Mouse (Mus musculus) large intestine, adult 2 months (tissue): ENCODE data around the gene Tpmt. TPM values are rescaled to one million over a fixed set of nuclear protein-coding genes. Genes with fewer than 3 reads are reported as not detected.
A peak's percentile ranks its signal among the peaks of the same experiment; 100 is the strongest.

Source experiments
- DNase-seq: peaks from one replicate; pipeline ENCODE4 v3.0.0-alpha.2; 2012; ENCODE audit warnings: low read depth, low spot score
- WGBS: fragments of 180-500 bp; shearing (Covaris S2); methylation state at CpG from one replicate; pipeline ENCODE4 v1.1.7; 2018; 5-methylcytosine and 5-hydroxymethylcytosine counted together
- polyA plus RNA-seq: library from polyadenylated mRNA; depleted of rRNA; stranded (reverse); fragments of >200 nt; gene quantifications from 2 replicates; pipeline ENCODE4 v1.2.3, GENCODE M21; 2012; rRNA removed

The Tpmt gene
- polyA plus RNA-seq, 1 experiment, result 4.2 TPM

DNA sequence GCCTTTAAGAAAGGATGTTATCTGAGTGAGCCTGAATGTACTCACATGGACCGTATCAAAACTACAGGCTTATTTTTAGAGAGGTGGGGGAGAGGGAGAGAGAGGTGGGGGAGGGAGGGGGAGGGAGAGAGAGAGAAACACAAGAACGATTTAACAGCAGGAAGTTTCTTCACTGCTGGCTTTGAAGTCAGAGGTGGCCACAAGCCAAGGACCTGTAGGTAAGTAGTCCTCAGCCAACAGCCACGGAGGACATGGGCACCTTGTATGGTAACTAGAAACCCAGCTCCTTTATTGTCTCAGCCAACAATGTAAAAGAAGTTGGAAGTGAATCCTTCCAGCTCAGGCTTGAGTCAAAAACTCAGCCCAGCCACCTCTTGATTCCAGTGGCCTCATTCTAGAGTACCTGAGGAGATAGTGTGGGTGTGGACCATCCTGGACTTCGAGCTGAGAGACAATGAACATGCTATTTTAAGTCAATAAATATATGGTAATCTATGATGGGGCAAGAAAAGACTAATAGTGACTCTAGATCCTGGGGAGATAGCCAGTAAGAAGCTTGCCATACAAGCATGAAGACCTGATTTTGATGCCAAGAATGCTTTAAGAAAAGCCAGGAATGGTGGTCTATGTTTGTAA is 54.0 kb downstream of the Tpmt start:
- WGBS, result 6% methylated on average over 4 of the region's 4 CpGs
- no peak for DNase-seq

- DNase-seq, result no peak
- WGBS, result 82% methylated on average over 8 of the region's 8 CpGs
Observed at GRCm38 (mm10) chr13:46987941-46988340, 56.6 kb downstream of the Tpmt start.

DNA sequence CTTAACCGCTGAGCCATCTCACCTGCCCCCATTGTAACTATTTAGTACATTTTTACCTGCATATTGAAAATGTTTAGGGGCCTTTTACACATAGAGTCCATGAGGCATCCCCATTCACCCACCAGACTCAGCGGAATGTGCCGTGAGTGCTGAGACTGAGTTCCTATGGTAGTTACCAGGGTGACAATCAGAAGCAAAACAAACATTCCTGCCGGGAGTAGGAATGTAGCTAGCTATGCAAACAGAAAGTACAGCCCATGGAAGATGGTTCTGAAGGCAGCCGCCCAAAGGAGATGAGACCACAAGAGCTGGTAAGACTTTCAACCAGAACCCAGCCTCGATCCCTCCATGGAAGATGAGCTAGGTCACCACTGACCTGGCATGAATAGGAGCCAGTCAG is 58.3 kb downstream of the Tpmt start:
- DNase-seq, result no peak
- 28% methylated on average over 6 of the region's 6 CpGs for WGBS

DNA sequence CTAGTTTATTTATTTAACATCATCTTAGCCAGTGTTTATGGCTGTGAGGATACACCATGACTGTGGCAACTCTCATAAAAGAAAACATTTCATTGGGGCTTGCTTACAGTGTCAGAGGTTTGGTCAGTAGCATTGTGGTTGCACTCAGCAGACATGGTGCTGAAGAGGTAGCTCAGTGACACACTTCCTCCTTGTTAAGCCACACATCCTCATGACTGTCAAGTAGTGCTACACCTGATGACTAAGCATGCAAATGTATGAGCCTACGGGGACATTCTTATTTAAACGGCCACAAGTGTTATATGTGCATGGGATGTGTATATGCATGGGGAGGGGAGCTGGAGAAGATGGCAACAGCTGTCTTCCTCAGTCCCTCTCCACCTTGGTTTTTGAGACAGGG is 60.7 kb downstream of the Tpmt start:
- no peak for DNase-seq
- WGBS, result 70% methylated on average over 2 of the region's 2 CpGs

GRCm38 (mm10) chr13:46979836-46980490 is 64.6 kb downstream of the Tpmt start:
- 12% methylated on average over 13 of the region's 13 CpGs for WGBS
- peak; percentile 64 for DNase-seq

- DNase-seq, result no peak
- WGBS, result 89% methylated on average over 7 of the region's 7 CpGs
Observed at GRCm38 (mm10) chr13:46976532-46976931, 68.0 kb downstream of the Tpmt start.

DNA sequence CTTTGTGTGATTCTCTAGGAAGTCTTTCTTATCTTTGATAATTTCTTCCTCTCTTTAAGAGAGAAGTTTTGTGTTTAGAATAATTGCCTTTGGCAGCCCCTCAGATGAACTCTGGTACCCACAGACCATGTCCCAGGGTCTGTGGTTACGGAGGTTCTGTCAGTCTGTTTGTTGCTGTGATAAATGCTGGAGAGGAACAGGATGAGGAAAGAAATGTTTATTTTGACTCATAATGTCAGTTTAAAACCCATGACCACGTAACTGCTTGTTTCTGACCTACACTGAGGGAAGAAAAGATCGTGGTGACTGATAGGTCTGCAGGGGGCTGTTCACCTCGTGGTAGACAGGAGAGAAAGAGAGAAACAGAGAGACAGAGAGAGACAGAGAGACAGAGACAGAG is 68.6 kb downstream of the Tpmt start:
- 45% methylated on average over 4 of the region's 4 CpGs for WGBS
- DNase-seq, result no peak

GRCm38 (mm10) chr13:46975031-46975551 is 69.4 kb downstream of the Tpmt start:
- 80% methylated on average over 14 of the region's 14 CpGs for WGBS

More at GRCm38 (mm10) chr13:46975031-46975551, 69.4 kb downstream of the Tpmt start:
- no peak for DNase-seq

Other genes with a start within 250 kb of the Tpmt start
- gene Kif13a, start 114.9 kb downstream of the Tpmt start, polyA plus RNA-seq, result 33.8 and 47.5 TPM in 2 replicates
- 2.7 and 3.6 TPM in 2 replicates for gene Nhlrc1, start 29.9 kb downstream of the Tpmt start, polyA plus RNA-seq
- gene Kdm1b, start 1.2 kb downstream of the Tpmt start, polyA plus RNA-seq, result 7.0 and 12.3 TPM in 2 replicates
- gene Dek, start 61.5 kb upstream of the Tpmt start, polyA plus RNA-seq, result 9.5 and 10.2 TPM in 2 replicates
- gene Rnf144b, start 77.9 kb upstream of the Tpmt start, polyA plus RNA-seq, result 1.3 and 3.1 TPM in 2 replicates